Mouse (Mus musculus): Measurements from ENCODE around the gene Fry.

DNA sequence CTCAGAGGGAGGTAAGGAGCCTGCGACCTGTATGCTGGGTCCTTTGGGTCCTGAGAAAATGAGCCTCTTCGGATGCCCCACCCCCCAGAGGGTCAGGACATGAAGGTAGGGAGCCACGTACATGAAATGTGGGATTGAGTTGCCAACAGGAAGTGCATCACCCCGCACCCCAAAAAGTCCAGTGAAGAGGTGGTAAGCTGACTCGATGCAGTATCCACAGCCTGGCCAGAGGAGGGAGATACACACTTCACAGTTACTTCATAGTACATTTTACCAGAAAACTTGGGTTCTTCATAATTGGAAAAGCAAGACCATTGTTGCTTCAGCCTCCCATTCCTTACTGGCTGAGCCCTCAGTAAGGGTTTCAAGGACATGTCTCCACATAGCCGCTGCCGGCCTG lies 266.8 kb downstream of the Fry start:
- TF ChIP-seq POLR2A (IDR thresholded peaks at IDR 0.05; ENCODE audit: control insufficient read depth in 1 of 2, insufficient read depth in 1 of 2, low read depth in 1 of 2, low read length in 2 of 2, poor library complexity in 1 of 2) (no peak), EP300 (IDR thresholded peaks at IDR 0.05; ENCODE audit: low read depth in 1 of 2, low read length in 2 of 2) (no peak), CTCF (IDR thresholded peaks at IDR 0.05 in 2 of 3, conservative IDR thresholded peaks at IDR 0.05 in 1 of 3; ENCODE audit: control insufficient read depth in 1 of 3, insufficient read depth in 1 of 3, low read depth in 2 of 3, low read length in 3 of 3, poor library complexity in 1 of 3, severe bottlenecking in 1 of 3) (no peak), MAZ (IDR thresholded peaks at IDR 0.05; ENCODE audit: low read depth, low read length) (no peak), USF1 (IDR thresholded peaks at IDR 0.05; ENCODE audit: low read depth, low read length) (no peak), ELF1 (IDR thresholded peaks at IDR 0.05; ENCODE audit: low read depth, low read length) (no peak), HCFC1 (IDR thresholded peaks at IDR 0.05; ENCODE audit: low read depth, low read length) (no peak), ZKSCAN1 (IDR thresholded peaks at IDR 0.05; ENCODE audit: low read depth, low read length) (no peak), ZNF384 (IDR thresholded peaks at IDR 0.05; ENCODE audit: low read depth, low read length) (no peak), POLR2AphosphoS5 (IDR thresholded peaks at IDR 0.05; ENCODE audit: borderline replicate concordance, low read depth, low read length) (no peak), MYB (IDR thresholded peaks at IDR 0.05; ENCODE audit: low read depth, low read length) (no peak), TAL1 (IDR thresholded peaks at IDR 0.05; ENCODE audit: low read length) (no peak)
